Mouse (Mus musculus): ENCODE measurements around the gene Safb2. TPM values are rescaled to one million over a fixed set of nuclear protein-coding genes. Genes with fewer than 3 reads are reported as not detected.

The Safb2 gene
- polyA plus RNA-seq, 1 experiment, result 117 TPM

- Histone ChIP-seq H3K27me3 (ENCODE audit: control insufficient read depth, insufficient read depth, low read length, poor library complexity, severe bottlenecking) (no peaks in the 10 kb centered on the region), H3K9me3 (replicated peaks; ENCODE audit: control insufficient read depth, insufficient read depth, low read length, poor library complexity, severe bottlenecking) (no peaks in the 10 kb centered on the region), H3K4me3 (ENCODE audit: low read depth, low read length) (no peak overlapping the region), H3K9ac (ENCODE audit: low read depth, poor library complexity, severe bottlenecking) (no peak overlapping the region), H3K27ac (ENCODE audit: insufficient read depth, low read length) (no peak overlapping the region), H3K36me3 (ENCODE audit: control insufficient read depth, insufficient read depth, low read length, poor library complexity, severe bottlenecking) (peaks cover 24% of the 10 kb centered on the region), H3K4me1 (ENCODE audit: control insufficient read depth, insufficient read depth, low read length) (no peaks in the 10 kb centered on the region)
- TF ChIP-seq CTCF (IDR thresholded peaks at IDR 0.05; ENCODE audit: low read depth, low read length), result peak; percentile 84
- no peak for TF ChIP-seq POLR2A (IDR thresholded peaks at IDR 0.05; ENCODE audit: insufficient read depth, low read length)
These were observed 25.9 kb downstream of the Safb2 start for GRCm38 (mm10) chr17:56558448-56558847.

- no peaks in the 10 kb centered on the region for H3K9me3 ChIP-seq (replicated peaks; ENCODE audit: control insufficient read depth, insufficient read depth, low read length, poor library complexity, severe bottlenecking)
- no peaks in the 10 kb centered on the region for H3K36me3 ChIP-seq (ENCODE audit: control insufficient read depth, insufficient read depth, low read length, poor library complexity, severe bottlenecking)
- H3K9ac ChIP-seq (ENCODE audit: low read depth, poor library complexity, severe bottlenecking), result no peak within 1 kb of the TSS
- H3K4me1 ChIP-seq (ENCODE audit: control insufficient read depth, insufficient read depth, low read length), result peaks cover 7% of the 10 kb centered on the region
- no peak within 1 kb of the TSS for H3K27ac ChIP-seq (ENCODE audit: insufficient read depth, low read length)
- TF ChIP-seq EP300 (IDR thresholded peaks at IDR 0.05; ENCODE audit: insufficient read depth, low read depth, low read length) (0 out of 2 replicates have a peak, but pooled peaks have one; percentile 23), POLR2A (IDR thresholded peaks at IDR 0.05; ENCODE audit: insufficient read depth, low read length) (no peak)
- H3K4me3 ChIP-seq (ENCODE audit: low read depth, low read length), result peak within 1 kb of the TSS; percentile 35
- no peaks in the 10 kb centered on the region for H3K27me3 ChIP-seq (ENCODE audit: control insufficient read depth, insufficient read depth, low read length, poor library complexity, severe bottlenecking)
These were observed 30.2 kb downstream of the Safb2 start, which contains the start of gene Gm20219 for GRCm38 (mm10) chr17:56554122-56554551. Gene Gm20219, minus strand, starts transcription at chr17:56554387.

- H3K9me3 ChIP-seq (replicated peaks; ENCODE audit: control insufficient read depth, insufficient read depth, low read length, poor library complexity, severe bottlenecking), result no peaks in the 10 kb centered on the region
- no peak overlapping the region for H3K27ac ChIP-seq (ENCODE audit: insufficient read depth, low read length)
- no peaks in the 10 kb centered on the region for H3K27me3 ChIP-seq (ENCODE audit: control insufficient read depth, insufficient read depth, low read length, poor library complexity, severe bottlenecking)
- peaks cover 7% of the 10 kb centered on the region for H3K4me1 ChIP-seq (ENCODE audit: control insufficient read depth, insufficient read depth, low read length)
- TF ChIP-seq EP300 (IDR thresholded peaks at IDR 0.05; ENCODE audit: insufficient read depth, low read depth, low read length) (no peak), POLR2A (IDR thresholded peaks at IDR 0.05; ENCODE audit: insufficient read depth, low read length) (no peak), CTCF (IDR thresholded peaks at IDR 0.05; ENCODE audit: low read depth, low read length) (peak; percentile 99)
- H3K4me3 ChIP-seq (ENCODE audit: low read depth, low read length), result no peak overlapping the region
- H3K9ac ChIP-seq (ENCODE audit: low read depth, poor library complexity, severe bottlenecking), result no peak overlapping the region
- no peaks in the 10 kb centered on the region for H3K36me3 ChIP-seq (ENCODE audit: control insufficient read depth, insufficient read depth, low read length, poor library complexity, severe bottlenecking)
These were observed 31.5 kb downstream of the Safb2 start for GRCm38 (mm10) chr17:56552781-56553363.

GRCm38 (mm10) chr17:56551841-56552581 is 32.4 kb downstream of the Safb2 start:
- H3K27me3 ChIP-seq (ENCODE audit: control insufficient read depth, insufficient read depth, low read length, poor library complexity, severe bottlenecking), result no peaks in the 10 kb centered on the region
- no peaks in the 10 kb centered on the region for H3K36me3 ChIP-seq (ENCODE audit: control insufficient read depth, insufficient read depth, low read length, poor library complexity, severe bottlenecking)
- no peak overlapping the region for H3K27ac ChIP-seq (ENCODE audit: insufficient read depth, low read length)
- peaks cover 7% of the 10 kb centered on the region for H3K4me1 ChIP-seq (ENCODE audit: control insufficient read depth, insufficient read depth, low read length)
- H3K9ac ChIP-seq (ENCODE audit: low read depth, poor library complexity, severe bottlenecking), result no peak overlapping the region
- H3K4me3 ChIP-seq (ENCODE audit: low read depth, low read length), result no peak overlapping the region
- no peaks in the 10 kb centered on the region for H3K9me3 ChIP-seq (replicated peaks; ENCODE audit: control insufficient read depth, insufficient read depth, low read length, poor library complexity, severe bottlenecking)
- TF ChIP-seq POLR2A (IDR thresholded peaks at IDR 0.05; ENCODE audit: insufficient read depth, low read length) (no peak), CTCF (IDR thresholded peaks at IDR 0.05; ENCODE audit: low read depth, low read length) (no peak), EP300 (IDR thresholded peaks at IDR 0.05; ENCODE audit: insufficient read depth, low read depth, low read length) (no peak)

- H3K4me1 ChIP-seq (ENCODE audit: control insufficient read depth, insufficient read depth, low read length), result peaks cover 7% of the 10 kb centered on the region
- H3K9me3 ChIP-seq (replicated peaks; ENCODE audit: control insufficient read depth, insufficient read depth, low read length, poor library complexity, severe bottlenecking), result no peaks in the 10 kb centered on the region
- H3K27me3 ChIP-seq (ENCODE audit: control insufficient read depth, insufficient read depth, low read length, poor library complexity, severe bottlenecking), result no peaks in the 10 kb centered on the region
- H3K9ac ChIP-seq (ENCODE audit: low read depth, poor library complexity, severe bottlenecking), result no peak overlapping the region
- no peak overlapping the region for H3K27ac ChIP-seq (ENCODE audit: insufficient read depth, low read length)
- TF ChIP-seq POLR2A (IDR thresholded peaks at IDR 0.05; ENCODE audit: insufficient read depth, low read length), result no peak
- no peak for TF ChIP-seq CTCF (IDR thresholded peaks at IDR 0.05; ENCODE audit: low read depth, low read length)
- no peak for TF ChIP-seq EP300 (IDR thresholded peaks at IDR 0.05; ENCODE audit: insufficient read depth, low read depth, low read length)
- H3K4me3 ChIP-seq (ENCODE audit: low read depth, low read length), result no peak overlapping the region
- H3K36me3 ChIP-seq (ENCODE audit: control insufficient read depth, insufficient read depth, low read length, poor library complexity, severe bottlenecking), result no peaks in the 10 kb centered on the region
These were observed 33.5 kb downstream of the Safb2 start for GRCm38 (mm10) chr17:56550784-56551475.
